Mouse (Mus musculus) gastrocnemius, postnatal 4 days (tissue): ENCODE measurements around the gene Ubn1. TPM values are rescaled to one million over a fixed set of nuclear protein-coding genes. Genes with fewer than 3 reads are reported as not detected.

Experiments used
- total RNA-seq, 2 experiments: library from RNA; stranded (reverse); gene quantifications; 2 replicates each; pipeline ENCODE4 v1.2.3; 2021

The Ubn1 gene
- total RNA-seq, 2 experiments from 2014 or later, result 39.5 to 42.2 TPM

Other genes starting within 250 kb of the Ubn1 start
- not detected for gene 4930562C15Rik, start 214.6 kb upstream of the Ubn1 start, total RNA-seq
- 10 to 100 TPM; 32.3 to 32.8 TPM for gene Ubald1, start 169.7 kb upstream of the Ubn1 start, total RNA-seq
- 10 to 100 TPM; 87.3 to 91.8 TPM for gene Mgrn1, start 163.8 kb upstream of the Ubn1 start, total RNA-seq
- gene Nudt16l1, start 111.3 kb upstream of the Ubn1 start, total RNA-seq, result 10 to 100 TPM; 51.5 to 57.6 TPM
- 10 to 100 TPM; 25.9 to 27.9 TPM for gene Anks3, start 85.9 kb upstream of the Ubn1 start, total RNA-seq
- not detected for gene Sept12, start 52.2 kb upstream of the Ubn1 start, total RNA-seq
- not detected for gene Smim22, start 42.8 kb upstream of the Ubn1 start, total RNA-seq
- 10 to 100 TPM; 15.8 to 19.1 TPM for gene Rogdi, start 36.5 kb upstream of the Ubn1 start, total RNA-seq
- 10 to 100 TPM; 57.2 to 65.9 TPM for gene Glyr1, start 194 bp upstream of the Ubn1 start, total RNA-seq
- under 1 TPM; 0.42 to 0.44 TPM for gene Ppl, start 82.4 kb downstream of the Ubn1 start, total RNA-seq
- 1 to 10 TPM; 5.7 to 7.3 TPM for gene Sec14l5, start 97.1 kb downstream of the Ubn1 start, total RNA-seq
- 10 to 100 TPM in 1 of 2 experiments, 1 to 10 TPM in 1; 7.6 to 10.5 TPM for gene Nagpa, start 154.0 kb downstream of the Ubn1 start, total RNA-seq
- gene AU021092, start 172.2 kb downstream of the Ubn1 start, total RNA-seq, result 1 to 10 TPM; 8.1 to 8.2 TPM
- 10 to 100 TPM; 17.0 to 17.6 TPM for gene Alg1, start 183.6 kb downstream of the Ubn1 start, total RNA-seq
- gene Eef2kmt, start 205.9 kb downstream of the Ubn1 start, total RNA-seq, result 10 to 100 TPM; 17.1 to 18.1 TPM